Mouse (Mus musculus) stomach, embryonic 15.5 days (tissue): ENCODE measurements around the gene Gm21663. TPM values are rescaled to one million over a fixed set of nuclear protein-coding genes. Genes with fewer than 3 reads are reported as not detected.

Experiments
- polyA plus RNA-seq: library from polyadenylated mRNA; unstranded; fragments of >200 nt; fragmentation: Nextera tagmentation; extraction: Ambion mirVana; gene quantifications from 2 replicates; pipeline ENCODE4 v1.2.1, GENCODE M21; 2015

Gm21663 gene
- polyA plus RNA-seq, 1 experiment from 2014 or later, result 0.05 TPM

Other genes with a start within 250 kb of the Gm21663 start
- 8.2 and 8.6 TPM in 2 replicates for gene Xrcc2, start 236.6 kb downstream of the Gm21663 start, polyA plus RNA-seq
- 3.8 and 4.1 TPM in 2 replicates for gene Actr3b, start 182.4 kb downstream of the Gm21663 start, polyA plus RNA-seq
- 0.06 TPM in 1 of 2 replicates, not detected in the other for gene Gm21671, start 12.0 kb upstream of the Gm21663 start, polyA plus RNA-seq
- 0.08 and 0.17 TPM in 2 replicates for gene Gm21680, start 30.3 kb upstream of the Gm21663 start, polyA plus RNA-seq
- gene Gm21698, start 46.3 kb upstream of the Gm21663 start, polyA plus RNA-seq, result 0.17 TPM in 1 of 2 replicates, not detected in the other
- 0.12 TPM in 1 of 2 replicates, not detected in the other for gene Gm1979, start 62.4 kb upstream of the Gm21663 start, polyA plus RNA-seq
- gene Gm5862, start 80.5 kb upstream of the Gm21663 start, polyA plus RNA-seq, result not detected in 2 replicates
- gene Speer4a, start 97.2 kb upstream of the Gm21663 start, polyA plus RNA-seq, result 0.06 and 0.08 TPM in 2 replicates
- not detected in 2 replicates for gene Gm7347, start 116.2 kb upstream of the Gm21663 start, polyA plus RNA-seq
- 0.05 TPM in 1 of 2 replicates, not detected in the other for gene Gm10471, start 146.9 kb upstream of the Gm21663 start, polyA plus RNA-seq
- gene 5031410I06Rik, start 163.0 kb upstream of the Gm21663 start, polyA plus RNA-seq, result not detected in 2 replicates
- 0.08 TPM in 1 of 2 replicates, not detected in the other for gene Gm10220, start 179.0 kb upstream of the Gm21663 start, polyA plus RNA-seq